Mouse (Mus musculus) kidney, adult 2 months (tissue): ENCODE data around the gene Egf.

ENCODE experiments used
- CTCF ChIP-seq: fragments of 200-500 bp; conservative IDR thresholded peaks from 2 replicates; pipeline ENCODE4 v1.5.1; 2011; ENCODE audit warnings: low read depth, mild to moderate bottlenecking, control low read depth, low read length, moderate library complexity, mixed read lengths; ENCODE audit not compliant: insufficient read depth, insufficient read length
- POLR2A ChIP-seq: fragments of 200-500 bp; IDR thresholded peaks from one replicate; pipeline ENCODE4 v1.6.1; 2011; ENCODE audit warnings: low read depth, low read length, control low read depth

GRCm38 (mm10) chr3:129797341-129797740 lies 42.2 kb upstream of the Egf start:
- TF ChIP-seq POLR2A, result no peak
- no peak for TF ChIP-seq CTCF
